Mouse (Mus musculus) megakaryocyte, embryonic 14.5 days (primary cell): ENCODE measurements around the gene Gcgr. TPM values are rescaled to one million over a fixed set of nuclear protein-coding genes. Genes with fewer than 3 reads are reported as not detected.

ENCODE experiments used
- H3K27me3 ChIP-seq: replicated peaks from 2 replicates; pipeline ENCODE3; 2012; ENCODE audit warnings: inconsistent platforms
- H3K36me3 ChIP-seq: replicated peaks from 2 replicates; pipeline ENCODE3; 2012; ENCODE audit warnings: low read length, inconsistent platforms, mixed read lengths
- H3K4me1 ChIP-seq: 2 replicates; pipeline ENCODE4 v1.6.1; 2012; ENCODE audit warnings: inconsistent platforms
- H3K4me3 ChIP-seq: replicated peaks from 2 replicates; pipeline ENCODE3; 2012; ENCODE audit warnings: moderate library complexity, mild to moderate bottlenecking, inconsistent platforms
- H3K9me3 ChIP-seq: 2 replicates; pipeline ENCODE4 v1.6.1; 2012; ENCODE audit warnings: inconsistent platforms
- FLI1 ChIP-seq: IDR thresholded peaks from 2 replicates; pipeline ENCODE4 v1.6.1; 2012; ENCODE audit warnings: low read length, inconsistent platforms, mixed read lengths
- GATA1 ChIP-seq: IDR thresholded peaks from 3 replicates; pipeline ENCODE4 v1.6.1; 2012; ENCODE audit warnings: mixed read lengths, low read length, inconsistent platforms, borderline replicate concordance
- polyA plus RNA-seq: library from polyadenylated mRNA; stranded (reverse); fragments of >175 nt; gene quantifications from 2 replicates; pipeline ENCODE4 v1.2.3, GENCODE M21; 2012; ENCODE audit warnings: low replicate concordance; ENCODE audit not compliant: insufficient read depth

Gcgr gene
- polyA plus RNA-seq = not detected in 2 replicates

GRCm38 (mm10) chr11:120530085-120530964 is at the start of gene Gcgr:
Gcgr (plus strand) TSS chr11:120530699.
- Histone ChIP-seq H3K27me3 (peaks cover 82% of the 10 kb centered on the region), H3K4me3 (peak within 1 kb of the TSS; percentile 89)

DNA sequence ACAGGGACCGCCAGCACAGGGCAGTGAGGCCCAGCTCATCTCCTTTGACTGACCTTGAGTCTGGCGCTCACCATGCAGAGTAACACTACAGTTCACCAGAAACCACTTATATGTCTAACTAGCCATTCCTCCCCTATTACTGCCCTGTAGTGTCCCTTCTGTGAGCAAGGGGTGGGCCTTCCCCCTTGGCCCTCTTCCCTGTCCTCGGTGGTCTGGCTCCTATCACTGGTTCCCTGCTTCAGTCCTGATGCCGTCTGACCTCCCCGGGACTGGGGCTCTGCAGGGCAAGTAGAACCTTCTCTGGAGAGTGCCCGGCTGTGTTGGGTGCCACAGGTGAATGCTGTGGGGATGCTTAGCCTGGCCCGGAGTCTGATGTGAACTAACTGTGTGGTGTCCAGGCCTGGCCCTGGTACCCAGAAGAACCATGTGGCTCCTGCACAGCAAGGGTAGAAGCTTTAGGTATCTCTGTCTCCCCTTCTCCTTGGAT is 47.0 kb upstream of the Gcgr start:
- H3K4me3 ChIP-seq = peak overlapping the region; percentile 99
- no peak for TF ChIP-seq GATA1
- no peak for TF ChIP-seq FLI1
- peaks cover 82% of the 10 kb centered on the region for H3K36me3 ChIP-seq
- no peaks in the 10 kb centered on the region for H3K9me3 ChIP-seq
- peaks cover 45% of the 10 kb centered on the region for H3K4me1 ChIP-seq
- H3K27me3 ChIP-seq = no peaks in the 10 kb centered on the region

More at GRCm38 (mm10) chr11:120530085-120530964, at the start of gene Gcgr:
- peaks cover 38% of the 10 kb centered on the region for H3K4me1 ChIP-seq
- H3K9me3 ChIP-seq = peaks cover 2% of the 10 kb centered on the region; the same call in 1 of the 2 replicates
- no peak for TF ChIP-seq GATA1
- TF ChIP-seq FLI1 = no peak
- H3K36me3 ChIP-seq = no peaks in the 10 kb centered on the region

GRCm38 (mm10) chr11:120484265-120484981 is 46.1 kb upstream of the Gcgr start, which contains the start of gene Mrpl12:
Mrpl12 (plus strand) TSS chr11:120484613.
- Histone ChIP-seq H3K4me1 (peaks cover 53% of the 10 kb centered on the region), H3K9me3 (no peaks in the 10 kb centered on the region), H3K27me3 (no peaks in the 10 kb centered on the region), H3K4me3 (peak within 1 kb of the TSS; percentile 99), H3K36me3 (peaks cover 80% of the 10 kb centered on the region)
- TF ChIP-seq FLI1 (no peak), GATA1 (no peak)

DNA sequence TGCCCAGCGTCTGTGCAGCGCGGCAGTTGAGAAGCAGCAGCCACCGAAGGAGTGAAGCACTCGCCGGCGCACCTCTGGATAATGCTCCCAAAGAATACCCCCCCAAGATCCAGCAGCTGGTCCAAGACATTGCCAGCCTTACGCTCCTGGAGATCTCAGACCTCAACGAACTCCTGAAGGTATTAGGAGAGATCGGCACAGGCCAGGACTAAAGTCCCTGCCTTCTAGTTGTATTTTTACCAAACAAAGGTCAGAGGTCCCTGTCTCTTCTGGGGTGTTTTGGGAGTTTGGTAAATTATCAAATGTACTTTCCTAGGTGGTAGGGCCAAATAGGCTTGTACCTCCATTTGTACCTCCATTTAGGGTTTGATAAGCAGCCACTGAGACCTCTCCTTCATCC is 45.2 kb upstream of the Gcgr start:
- Histone ChIP-seq H3K4me3 (peak overlapping the region; percentile 99), H3K4me1 (peaks cover 61% of the 10 kb centered on the region), H3K9me3 (no peaks in the 10 kb centered on the region), H3K27me3 (no peaks in the 10 kb centered on the region), H3K36me3 (peaks cover 77% of the 10 kb centered on the region)
- TF ChIP-seq FLI1 = no peak
- no peak for TF ChIP-seq GATA1

GRCm38 (mm10) chr11:120488516-120488915 is 42.0 kb upstream of the Gcgr start:
- no peaks in the 10 kb centered on the region for H3K9me3 ChIP-seq
- TF ChIP-seq GATA1 (no peak), FLI1 (no peak)
- H3K4me1 ChIP-seq = peaks cover 78% of the 10 kb centered on the region
- H3K36me3 ChIP-seq = peaks cover 50% of the 10 kb centered on the region
- H3K27me3 ChIP-seq = no peaks in the 10 kb centered on the region
- H3K4me3 ChIP-seq = no peak overlapping the region

DNA sequence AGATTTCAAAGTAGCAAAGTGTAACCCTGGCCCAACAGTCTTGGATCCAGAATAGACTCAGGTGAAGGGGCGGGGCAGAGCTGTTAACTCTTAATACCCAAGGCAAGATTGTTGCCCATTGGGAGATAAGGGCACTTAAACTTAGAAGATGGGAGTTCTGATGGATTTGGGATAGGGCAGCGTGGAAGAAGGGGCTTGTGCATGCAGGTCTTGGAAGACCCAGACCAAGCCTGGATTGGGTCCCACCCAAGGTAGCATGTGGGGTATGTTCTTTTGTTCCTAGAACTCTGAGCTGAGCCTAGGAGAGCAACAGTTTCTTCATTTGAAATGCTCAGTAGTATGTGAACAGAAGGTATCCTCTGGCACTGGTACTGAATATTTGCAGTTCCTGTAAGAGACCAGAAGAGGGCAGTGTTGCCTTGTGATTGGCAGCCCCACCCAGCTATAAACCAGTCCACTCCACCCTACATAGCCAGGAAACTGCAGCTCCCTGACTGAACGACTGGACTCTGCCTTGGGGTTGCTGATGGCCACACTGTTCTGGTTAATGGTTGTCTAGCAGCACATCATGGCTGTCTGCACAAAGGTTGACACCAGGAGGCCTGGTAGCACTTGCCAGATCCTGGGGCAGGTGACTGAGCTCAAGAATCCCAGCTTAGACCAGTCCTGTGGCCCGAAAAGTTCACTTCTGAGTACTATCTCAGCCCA is 41.3 kb upstream of the Gcgr start:
- peak overlapping the region; percentile 80 for H3K4me3 ChIP-seq
- no peak for TF ChIP-seq FLI1
- TF ChIP-seq GATA1 = no peak
- H3K36me3 ChIP-seq = peaks cover 51% of the 10 kb centered on the region
- peaks cover 78% of the 10 kb centered on the region for H3K4me1 ChIP-seq
- H3K27me3 ChIP-seq = no peaks in the 10 kb centered on the region
- H3K9me3 ChIP-seq = no peaks in the 10 kb centered on the region

DNA sequence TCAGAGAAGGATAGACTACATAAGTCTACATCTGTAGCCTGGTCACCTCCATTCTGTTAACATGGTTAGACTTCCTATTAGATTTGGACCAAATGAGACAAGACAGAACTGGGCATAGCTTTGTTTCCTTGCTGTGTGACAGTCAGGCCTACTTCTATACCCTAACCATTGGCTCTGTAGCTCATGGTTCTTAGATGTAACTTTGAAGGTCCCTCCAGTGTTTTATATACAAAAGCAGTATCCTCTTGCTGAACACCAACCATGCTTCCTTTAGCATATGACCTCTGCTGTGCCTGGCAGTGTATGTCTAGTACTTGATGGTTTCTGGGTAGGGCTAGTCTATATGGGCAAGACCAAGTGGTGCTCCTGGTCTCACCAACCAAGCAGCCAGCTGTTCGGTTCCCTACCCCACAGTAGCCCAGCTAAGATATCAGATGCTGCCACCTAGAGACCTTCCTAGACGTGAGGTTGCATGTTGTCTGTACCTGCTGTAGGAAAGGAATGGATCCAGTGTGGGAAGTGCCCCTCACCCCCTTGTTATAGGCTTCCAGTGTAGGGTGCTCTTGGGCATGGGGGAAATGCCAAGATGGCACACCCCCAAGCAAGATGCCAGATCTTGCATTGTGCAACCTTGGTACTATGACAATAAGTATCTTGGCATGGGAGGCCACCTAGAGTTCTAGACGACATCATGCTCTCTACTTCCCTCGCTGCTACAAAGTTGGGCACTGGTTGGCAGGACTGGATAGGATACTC is 40.0 kb upstream of the Gcgr start:
- no peaks in the 10 kb centered on the region for H3K27me3 ChIP-seq
- no peak for TF ChIP-seq FLI1
- TF ChIP-seq GATA1 = no peak
- H3K36me3 ChIP-seq = peaks cover 64% of the 10 kb centered on the region
- no peaks in the 10 kb centered on the region for H3K9me3 ChIP-seq
- H3K4me1 ChIP-seq = peaks cover 76% of the 10 kb centered on the region
- H3K4me3 ChIP-seq = peak overlapping the region; percentile 98

DNA sequence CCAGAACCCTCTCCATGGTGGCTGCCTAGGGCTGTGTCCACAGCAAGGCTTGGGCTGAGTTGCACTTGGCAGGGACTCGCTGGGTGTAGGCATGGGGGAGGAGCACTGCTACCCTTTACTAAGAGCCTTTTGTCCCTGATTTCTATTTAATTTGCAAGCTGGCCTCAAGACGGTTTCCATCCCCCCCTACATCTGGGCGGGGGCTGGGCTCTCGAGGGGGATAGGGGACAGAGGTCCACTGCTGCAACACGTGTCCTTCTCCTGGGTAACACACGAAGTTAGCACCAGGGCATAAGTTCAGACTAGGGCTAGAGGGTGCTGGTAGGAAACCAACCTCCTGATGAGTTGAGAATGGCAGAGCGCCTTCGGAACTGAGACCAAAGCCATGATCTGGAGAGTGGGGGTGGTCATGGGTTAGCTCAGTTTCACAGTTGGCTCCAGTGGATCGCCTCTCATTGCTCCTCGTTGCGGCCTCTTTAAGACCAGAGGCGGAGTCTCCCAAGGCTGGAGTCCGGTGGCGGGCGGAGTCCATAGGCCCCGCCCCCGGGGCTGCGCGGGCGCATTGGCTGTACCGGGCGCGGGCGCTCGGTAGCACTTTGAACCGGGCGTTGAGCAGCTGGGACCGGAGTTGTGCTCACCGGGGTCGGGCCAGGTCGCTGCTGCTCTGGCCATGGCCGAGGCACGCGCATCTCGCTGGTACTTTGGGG is 39.0 kb upstream of the Gcgr start, which contains the start of gene Slc25a10:
TSS of gene Slc25a10 (plus strand) at position 524 of the 707 bp plus-strand sequence.
- TF ChIP-seq GATA1 (no peak), FLI1 (no peak)
- Histone ChIP-seq H3K36me3 (peaks cover 67% of the 10 kb centered on the region), H3K9me3 (no peaks in the 10 kb centered on the region), H3K27me3 (no peaks in the 10 kb centered on the region), H3K4me3 (peak within 1 kb of the TSS; percentile 98), H3K4me1 (peaks cover 72% of the 10 kb centered on the region)
